Mouse (Mus musculus): Measurements from ENCODE around the gene 2310030G06Rik. TPM values are rescaled to one million over a fixed set of nuclear protein-coding genes. Genes with fewer than 3 reads are reported as not detected.

2310030G06Rik gene
- polyA plus RNA-seq, 1 experiment = not detected

GRCm38 (mm10) chr9:50696851-50697705 lies 49.3 kb downstream of the 2310030G06Rik start:
- no peak for TF ChIP-seq GATA1 (IDR thresholded peaks at IDR 0.05; ENCODE audit: low read length)

GRCm38 (mm10) chr9:50695153-50695552 lies 51.2 kb downstream of the 2310030G06Rik start:
- TF ChIP-seq GATA1 (IDR thresholded peaks at IDR 0.05; ENCODE audit: low read length) = no peak

GRCm38 (mm10) chr9:50693631-50694030 lies 52.7 kb downstream of the 2310030G06Rik start:
- TF ChIP-seq GATA1 (IDR thresholded peaks at IDR 0.05; ENCODE audit: low read length) = no peak

GRCm38 (mm10) chr9:50692626-50693580 lies 53.4 kb downstream of the 2310030G06Rik start:
- no peak for TF ChIP-seq GATA1 (IDR thresholded peaks at IDR 0.05; ENCODE audit: low read length)

Other genes starting within 250 kb of the 2310030G06Rik start
- 6.6 and 15.4 TPM in 2 replicates for gene Pts, start 217.8 kb downstream of the 2310030G06Rik start, polyA plus RNA-seq (2012)
- gene Il18, start 191.7 kb downstream of the 2310030G06Rik start, polyA plus RNA-seq (2012) = not detected in 2 replicates
- gene Bco2, start 191.4 kb downstream of the 2310030G06Rik start, polyA plus RNA-seq (2012) = not detected in 2 replicates
- not detected in 2 replicates for gene Tex12, start 185.2 kb downstream of the 2310030G06Rik start, polyA plus RNA-seq (2012)
- 15.5 and 45.5 TPM in 2 replicates for gene Sdhd, start 142.7 kb downstream of the 2310030G06Rik start, polyA plus RNA-seq (2012)
- 13.3 and 21.0 TPM in 2 replicates for gene Timm8b, start 142.6 kb downstream of the 2310030G06Rik start, polyA plus RNA-seq (2012)
- 0.29 and 0.44 TPM in 2 replicates for gene Pih1d2, start 129.2 kb downstream of the 2310030G06Rik start, polyA plus RNA-seq (2012)
- gene Nkapd1, start 129.1 kb downstream of the 2310030G06Rik start, polyA plus RNA-seq (2012) = 9.5 and 11.1 TPM in 2 replicates
- 48.6 and 57.7 TPM in 2 replicates for gene Dlat, start 86.8 kb downstream of the 2310030G06Rik start, polyA plus RNA-seq (2012)
- gene Dixdc1, start 7.0 kb downstream of the 2310030G06Rik start, polyA plus RNA-seq (2012) = not detected in 2 replicates
- not detected in 2 replicates for gene Cryab, start 4.8 kb upstream of the 2310030G06Rik start, polyA plus RNA-seq (2012)
- gene Hspb2, start 5.8 kb upstream of the 2310030G06Rik start, polyA plus RNA-seq (2012) = not detected in 2 replicates
- gene Fdxacb1, start 21.7 kb upstream of the 2310030G06Rik start, polyA plus RNA-seq (2012) = 1.9 and 2.1 TPM in 2 replicates
- gene Alg9, start 28.5 kb upstream of the 2310030G06Rik start, polyA plus RNA-seq (2012) = 12.5 and 18.0 TPM in 2 replicates
- 1.2 and 1.4 TPM in 2 replicates for gene 1110032A03Rik, start 29.0 kb upstream of the 2310030G06Rik start, polyA plus RNA-seq (2012)
- 15.9 and 23.9 TPM in 2 replicates for gene Ppp2r1b, start 98.8 kb upstream of the 2310030G06Rik start, polyA plus RNA-seq (2012)

Data from G1E-ER4 (cell line).